Mouse (Mus musculus) brain, embryonic 14.5 days (tissue): ENCODE measurements at regions not wholly inside any gene's neighbourhood (a gene's known extent, or its start where the extent isn't known, plus 50 kb on each side); places are given as distances from the start of the nearest gene placed in this dataset.

Source experiments
- CTCF ChIP-seq: fragments of 200-500 bp; IDR thresholded peaks from 2 replicates; pipeline ENCODE4 v1.5.1; 2012; ENCODE audit warnings: inconsistent platforms, mild to moderate bottlenecking, moderate library complexity, borderline replicate concordance; ENCODE audit not compliant: insufficient read depth, insufficient read length; ENCODE audit errors: extremely low read depth
- POLR2A ChIP-seq: fragments of 200-500 bp; IDR thresholded peaks from 2 replicates; pipeline ENCODE4 v1.6.1; 2012; ENCODE audit warnings: mild to moderate bottlenecking, inconsistent platforms, borderline replicate concordance; ENCODE audit not compliant: poor library complexity, insufficient read depth, insufficient read length, severe bottlenecking; ENCODE audit errors: extremely low read depth

GRCm38 (mm10) chr5:5844312-5844711, 95.2 kb upstream of the Steap1 start:
- TF ChIP-seq CTCF: no peak
- TF ChIP-seq POLR2A: no peak
